8 mouse cellular contexts compared by ENCODE assay signal in genomic region chr8:85595391-85595790, GRCm38 (mm10). TPM values are rescaled to one million over a fixed set of nuclear protein-coding genes. Genes with fewer than 3 reads are reported as not detected.
DNase-seq lines count a peak whose midpoint lies in the region; ATAC-seq lines count a peak whose summit lies in the region.

No protein-coding gene starts in this region.

- H3K27me3 ChIP-seq in midbrain, embryonic 14.5 days (ENCODE audit: control insufficient read depth, insufficient read depth, low read length) = no peaks in the 10 kb centered on the region
- no peaks in the 10 kb centered on the region for H3K27me3 ChIP-seq in midbrain, embryonic 11.5 days (ENCODE audit: control insufficient read depth, insufficient read depth, low read length)
- H3K27me3 ChIP-seq in forebrain, embryonic 14.5 days (replicated peaks; ENCODE audit: control insufficient read depth, insufficient read depth, low read length) = no peaks in the 10 kb centered on the region
- no peaks in the 10 kb centered on the region for H3K27me3 ChIP-seq in stomach, embryonic 14.5 days (ENCODE audit: control insufficient read depth, insufficient read depth, low read length)

- H3K4me3 ChIP-seq in midbrain, embryonic 14.5 days (replicated peaks; ENCODE audit: low read depth, low read length) = no peak overlapping the region
- no peak overlapping the region for H3K4me3 ChIP-seq in midbrain, embryonic 11.5 days (ENCODE audit: low read depth, low read length)
- H3K4me3 ChIP-seq in forebrain, embryonic 14.5 days (ENCODE audit: low read depth, low read length) = no peak overlapping the region
- H3K4me3 ChIP-seq in stomach, embryonic 14.5 days (ENCODE audit: low read depth, low read length) = no peak overlapping the region

- peak; percentile 55 for DNase-seq in midbrain, embryonic 14.5 days
- DNase-seq in midbrain, embryonic 11.5 days (ENCODE audit: low spot score, missing footprints) = no peak
- DNase-seq in forebrain, embryonic 14.5 days (ENCODE audit: low spot score) = peak; percentile 59
- peak; percentile 36 to 58 for DNase-seq in kidney, postnatal 4 days
- DNase-seq in MN1 (ENCODE audit: low spot score) = no peak
- no peak for DNase-seq in layer of hippocampus, postnatal 36 days
- DNase-seq in embryo, embryonic 11 days = no peak

- no peak overlapping the region for H3K9ac ChIP-seq in midbrain, embryonic 14.5 days (replicated peaks; ENCODE audit: low read length)
- no peak overlapping the region for H3K9ac ChIP-seq in midbrain, embryonic 11.5 days (ENCODE audit: low read length)
- no peak overlapping the region for H3K9ac ChIP-seq in forebrain, embryonic 14.5 days (ENCODE audit: low read length)
- H3K9ac ChIP-seq in stomach, embryonic 14.5 days (replicated peaks; ENCODE audit: low read depth, low read length) = no peak overlapping the region

- ATAC-seq in midbrain, embryonic 14.5 days (ENCODE audit: low FRiP score, low TSS enrichment) = no peak
- no peak for ATAC-seq in midbrain, embryonic 11.5 days (ENCODE audit: low FRiP score)
- peak; percentile 61 for ATAC-seq in forebrain, embryonic 14.5 days
- peak; percentile 63; the same call in 1 of the 2 replicates for ATAC-seq in stomach, embryonic 14.5 days (ENCODE audit: insufficient number of reproducible peaks, insufficient read depth, low FRiP score, low read depth)

- H3K4me1 ChIP-seq in midbrain, embryonic 14.5 days (ENCODE audit: control insufficient read depth, insufficient read depth, low read length) = no peaks in the 10 kb centered on the region
- H3K4me1 ChIP-seq in midbrain, embryonic 11.5 days (ENCODE audit: control insufficient read depth, insufficient read depth, low read length) = no peaks in the 10 kb centered on the region
- no peaks in the 10 kb centered on the region for H3K4me1 ChIP-seq in forebrain, embryonic 14.5 days (ENCODE audit: control insufficient read depth, insufficient read depth, low read length)
- no peaks in the 10 kb centered on the region for H3K4me1 ChIP-seq in stomach, embryonic 14.5 days (ENCODE audit: control insufficient read depth, insufficient read depth, low read length)

- no peak overlapping the region for H3K4me2 ChIP-seq in midbrain, embryonic 14.5 days (ENCODE audit: low read length)
- no peak overlapping the region for H3K4me2 ChIP-seq in midbrain, embryonic 11.5 days
- no peak overlapping the region for H3K4me2 ChIP-seq in forebrain, embryonic 14.5 days (ENCODE audit: low read length)
- no peak overlapping the region for H3K4me2 ChIP-seq in stomach, embryonic 14.5 days (replicated peaks; ENCODE audit: low read depth, low read length)

- no peaks in the 10 kb centered on the region for H3K9me3 ChIP-seq in midbrain, embryonic 14.5 days (ENCODE audit: control insufficient read depth, low read length)
- no peaks in the 10 kb centered on the region for H3K9me3 ChIP-seq in midbrain, embryonic 11.5 days (ENCODE audit: control insufficient read depth, low read length)
- H3K9me3 ChIP-seq in forebrain, embryonic 14.5 days (replicated peaks; ENCODE audit: control insufficient read depth, low read length) = no peaks in the 10 kb centered on the region
- H3K9me3 ChIP-seq in stomach, embryonic 14.5 days (ENCODE audit: control insufficient read depth, low read depth, low read length) = no peaks in the 10 kb centered on the region

- H3K36me3 ChIP-seq in midbrain, embryonic 14.5 days (ENCODE audit: control insufficient read depth, insufficient read depth, low read length) = no peaks in the 10 kb centered on the region
- no peaks in the 10 kb centered on the region for H3K36me3 ChIP-seq in midbrain, embryonic 11.5 days (ENCODE audit: control insufficient read depth, insufficient read depth, low read length)
- H3K36me3 ChIP-seq in forebrain, embryonic 14.5 days (ENCODE audit: control insufficient read depth, insufficient read depth, low read length) = no peaks in the 10 kb centered on the region
- H3K36me3 ChIP-seq in stomach, embryonic 14.5 days (ENCODE audit: control insufficient read depth, insufficient read depth, low read length) = no peaks in the 10 kb centered on the region

- 43% methylated on average over 6 of the region's 6 CpGs for WGBS in midbrain, embryonic 14.5 days
- WGBS in midbrain, embryonic 11.5 days = 70% methylated on average over 6 of the region's 6 CpGs
- 12% methylated on average over 6 of the region's 6 CpGs for WGBS in forebrain, embryonic 14.5 days
- 25% methylated on average over 6 of the region's 6 CpGs for WGBS in stomach, embryonic 14.5 days

- H3K27ac ChIP-seq in midbrain, embryonic 14.5 days (replicated peaks; ENCODE audit: low read depth, low read length) = no peak overlapping the region
- no peak overlapping the region for H3K27ac ChIP-seq in midbrain, embryonic 11.5 days (ENCODE audit: low read depth, low read length)
- H3K27ac ChIP-seq in forebrain, embryonic 14.5 days (ENCODE audit: low read depth, low read length) = no peak overlapping the region
- no peak overlapping the region for H3K27ac ChIP-seq in stomach, embryonic 14.5 days (ENCODE audit: low read length)

RNA-seq across cellular contexts. Expression of gene Dnaja2, which starts 40.2 kb away (rescaled TPM):
- polyA plus RNA-seq in midbrain, embryonic 14.5 days (2014; fragmentation: Nextera tagmentation; extraction: Ambion mirVana) = 161 and 182 TPM in 2 replicates
- 201 and 217 TPM in 2 replicates for polyA plus RNA-seq in midbrain, embryonic 11.5 days (2014; fragmentation: Nextera tagmentation; extraction: Ambion mirVana)
- 177 and 193 TPM in 2 replicates for polyA plus RNA-seq in forebrain, embryonic 14.5 days (2014; fragmentation: Nextera tagmentation; extraction: Ambion mirVana)
- 136 and 151 TPM in 2 replicates for polyA plus RNA-seq in stomach, embryonic 14.5 days (2014; fragmentation: Nextera tagmentation; extraction: Ambion mirVana)
- 100 to 1,000 TPM; 184 to 213 TPM for total RNA-seq in layer of hippocampus, postnatal 36 days (2021)

Comparison
In these comparisons a context has a peak if more than half of its experiments do, and no peak if none do; other contexts are left out.
1. DNase-seq: peak in midbrain, embryonic 14.5 days (single experiment), forebrain, embryonic 14.5 days (single experiment) and kidney, postnatal 4 days (2 of 2); none in midbrain, embryonic 11.5 days (single experiment), MN1 (single experiment), layer of hippocampus, postnatal 36 days (0 of 2) and embryo, embryonic 11 days (single experiment).
2. ATAC-seq: peak in forebrain, embryonic 14.5 days (single experiment) and stomach, embryonic 14.5 days (single experiment); none in midbrain, embryonic 14.5 days (single experiment) and midbrain, embryonic 11.5 days (single experiment).